Mouse (Mus musculus) frontal cortex, adult 2 months (tissue): ENCODE results near the gene Btd. TPM values are rescaled to one million over a fixed set of nuclear protein-coding genes. Genes with fewer than 3 reads are reported as not detected.
A peak's percentile ranks its signal among the peaks of the same experiment; 100 is the strongest.

Experiments used
- DNase-seq, 2 experiments: peaks; one replicate each; pipeline ENCODE4 v3.0.0; 2022; ENCODE audit warnings: low spot score in 1 of 2; ENCODE audit errors: extremely low spot score in 1 of 2
- polyA plus RNA-seq: library from polyadenylated mRNA; depleted of rRNA; stranded (reverse); fragments of >200 nt; gene quantifications from 2 replicates; pipeline ENCODE4 v1.2.3, GENCODE M21; 2012

Gene Btd
- polyA plus RNA-seq, 1 experiment, result 16.2 TPM

GRCm38 (mm10) chr14:31644931-31645547, 4.2 kb downstream of the Btd start:
- no peak for DNase-seq

GRCm38 (mm10) chr14:31645920-31646319, 5.1 kb downstream of the Btd start:
- no peak for DNase-seq

DNA sequence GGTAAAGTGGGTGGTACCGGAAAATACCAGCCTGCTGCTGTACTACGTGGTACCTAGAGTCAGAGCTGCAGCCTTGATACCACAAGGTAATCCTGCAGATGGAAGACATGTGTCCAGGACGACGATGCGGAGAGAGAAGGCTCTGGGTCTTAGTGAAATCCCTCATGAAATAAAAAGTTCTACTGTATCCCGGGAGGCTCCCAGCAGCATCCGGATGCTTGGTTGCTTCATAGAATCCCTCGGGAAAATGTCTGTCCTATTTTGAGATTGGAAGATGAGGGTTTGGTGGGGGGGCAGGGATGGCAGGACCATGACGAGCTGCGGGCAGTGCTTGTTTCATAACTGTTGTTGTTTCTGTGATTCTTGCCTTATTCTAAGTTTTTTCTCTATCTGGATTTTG, 7.2 kb downstream of the Btd start:
- DNase-seq, result no peak

GRCm38 (mm10) chr14:31650347-31650746, 9.5 kb downstream of the Btd start:
- DNase-seq, result no peak

GRCm38 (mm10) chr14:31651206-31651605, 10.4 kb downstream of the Btd start:
- DNase-seq, result no peak

- no peak for DNase-seq
Measured at GRCm38 (mm10) chr14:31652106-31652505, 11.3 kb downstream of the Btd start.

DNA sequence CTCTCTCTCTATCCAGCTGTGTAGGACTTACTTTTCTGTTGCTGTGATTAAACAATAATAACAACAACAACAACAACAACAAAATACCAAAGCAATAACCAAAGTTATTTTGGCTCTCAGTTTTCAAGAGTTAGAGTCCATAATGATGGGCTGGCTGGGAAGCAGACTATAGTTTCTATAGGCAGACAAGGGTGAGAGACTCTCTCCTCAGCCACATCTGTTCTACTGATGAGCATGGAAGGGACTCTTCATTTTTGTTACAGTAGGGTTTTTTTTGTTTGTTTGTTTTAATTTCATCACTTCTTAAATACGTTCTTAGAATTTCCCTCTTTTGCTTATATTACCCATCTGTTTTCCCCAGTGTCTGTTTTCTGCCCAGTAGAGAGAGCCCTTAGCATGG, 11.8 kb downstream of the Btd start:
- DNase-seq, result no peak

GRCm38 (mm10) chr14:31653101-31653875, 12.5 kb downstream of the Btd start:
- no peak for DNase-seq

GRCm38 (mm10) chr14:31654816-31655215, 14.0 kb downstream of the Btd start:
- DNase-seq, result no peak

- DNase-seq, result no peak
Measured at GRCm38 (mm10) chr14:31655406-31655805, 14.6 kb downstream of the Btd start.

DNA sequence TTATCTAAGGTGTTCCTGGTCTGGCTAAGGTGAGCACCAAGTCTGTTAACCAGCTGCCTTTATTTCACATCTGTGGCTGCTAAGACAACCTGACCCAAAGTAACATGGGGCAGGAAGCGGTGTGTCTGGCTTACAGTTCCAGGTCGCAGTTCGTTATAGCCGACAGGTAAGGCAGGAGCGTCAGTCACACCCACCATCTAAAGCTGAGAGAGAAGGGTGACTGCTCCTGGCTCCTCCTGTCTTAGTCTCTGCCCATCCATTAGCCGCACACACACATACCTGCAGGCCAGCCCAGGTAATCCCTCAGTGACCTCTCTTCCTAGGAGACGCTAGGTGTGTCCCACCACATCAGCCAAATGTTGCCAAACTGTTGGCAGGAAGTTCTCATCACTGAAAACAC, 15.6 kb downstream of the Btd start:
- DNase-seq, result no peak

- peak in 1 of 2 experiments; percentile 92 for DNase-seq
Measured at GRCm38 (mm10) chr14:31656857-31657645, 16.2 kb downstream of the Btd start.

DNA sequence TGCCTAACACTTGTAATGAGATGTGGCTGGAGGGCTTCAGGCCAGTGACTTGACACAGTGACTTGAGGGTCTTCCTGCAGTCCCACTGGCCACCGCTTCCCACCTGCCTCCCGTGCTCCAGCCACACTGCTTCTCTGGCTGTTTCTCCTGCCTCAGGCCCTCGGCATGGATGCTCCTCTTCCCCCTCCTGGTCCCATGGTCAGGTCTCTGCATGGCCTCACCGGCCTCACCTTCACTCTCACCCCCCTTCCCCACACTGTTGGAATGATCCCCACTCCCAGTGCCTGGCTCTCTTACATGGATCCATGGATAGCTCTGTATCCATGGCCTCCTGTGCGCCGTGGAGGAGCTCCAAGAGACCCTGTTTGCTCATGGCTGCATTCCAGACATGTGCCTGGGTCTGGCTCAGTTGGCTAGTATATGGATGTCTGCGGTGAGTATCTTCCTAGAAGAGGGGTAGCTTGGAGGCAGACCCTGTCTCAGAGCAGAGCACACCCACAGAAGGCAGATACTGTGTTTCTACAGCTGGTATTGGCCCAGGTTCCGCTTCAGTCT, 17.4 kb downstream of the Btd start:
- DNase-seq, result no peak

DNA sequence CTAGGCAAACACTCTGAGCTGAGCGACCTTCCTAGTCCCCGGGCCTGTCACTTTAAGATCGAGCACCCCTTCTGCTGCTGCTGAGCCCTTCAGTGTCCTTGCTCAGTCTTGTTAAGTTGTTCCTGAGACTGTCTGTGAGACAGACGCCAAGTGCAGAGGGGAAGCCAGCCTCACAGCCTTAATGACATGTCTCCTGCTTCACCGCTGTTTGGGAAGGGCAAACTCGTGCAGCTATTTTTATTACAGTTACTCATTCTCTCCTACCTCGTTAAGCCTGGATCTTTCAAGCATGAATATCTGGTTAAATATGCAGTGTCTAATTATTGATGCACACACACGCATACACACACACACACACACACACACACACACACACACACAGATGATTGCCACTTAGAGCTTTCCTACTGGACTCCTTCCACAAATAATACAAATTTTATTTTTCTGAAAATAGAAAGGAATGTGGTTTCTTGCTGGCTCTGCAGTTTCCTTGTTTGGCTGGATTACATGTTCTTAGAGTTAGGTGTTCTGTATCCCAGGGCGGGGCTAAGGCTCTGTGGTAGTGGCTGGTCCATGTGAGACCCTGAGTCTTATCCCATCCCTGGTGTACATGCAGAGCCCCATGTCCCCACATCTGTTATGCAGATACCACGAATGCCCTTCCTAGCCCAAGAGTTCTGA, 18.8 kb downstream of the Btd start:
- no peak for DNase-seq

GRCm38 (mm10) chr14:31660312-31661093, 19.7 kb downstream of the Btd start:
- DNase-seq, result no peak

- peak; percentile 83 to 91 for DNase-seq
Measured at GRCm38 (mm10) chr14:31661671-31662554, 21.1 kb downstream of the Btd start.

DNA sequence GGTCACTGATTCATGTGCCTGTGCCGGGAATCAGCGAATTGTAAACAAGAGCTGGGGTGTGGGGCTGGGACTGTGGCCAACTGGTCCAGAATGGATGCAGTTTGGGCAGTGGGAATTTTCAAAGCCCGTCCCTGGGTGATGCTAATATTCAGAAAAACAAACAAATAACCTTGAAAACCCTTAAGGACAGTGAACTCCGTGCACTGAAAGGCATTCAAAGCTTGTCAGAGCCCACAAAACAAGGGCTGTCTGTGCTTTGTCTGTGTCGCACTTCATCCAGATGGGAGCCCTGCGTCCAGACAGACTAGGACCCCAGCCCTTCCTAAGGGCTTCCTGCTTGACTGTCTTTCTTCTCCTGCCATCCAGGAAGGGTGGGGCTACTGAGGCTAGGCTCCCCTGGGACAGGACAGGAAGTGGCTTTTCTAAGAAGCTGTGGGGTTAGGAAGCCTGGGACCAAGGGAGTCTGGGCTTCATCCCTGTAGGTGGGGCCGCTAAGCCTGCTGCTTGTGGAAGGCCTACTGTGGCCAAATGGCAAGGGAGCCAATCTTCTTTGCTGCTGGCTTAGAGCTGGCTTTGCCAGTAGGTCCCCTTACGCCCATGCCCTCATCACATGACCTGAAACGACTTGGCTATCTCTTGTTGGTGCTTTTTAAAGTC, 21.9 kb downstream of the Btd start:
- no peak for DNase-seq

DNA sequence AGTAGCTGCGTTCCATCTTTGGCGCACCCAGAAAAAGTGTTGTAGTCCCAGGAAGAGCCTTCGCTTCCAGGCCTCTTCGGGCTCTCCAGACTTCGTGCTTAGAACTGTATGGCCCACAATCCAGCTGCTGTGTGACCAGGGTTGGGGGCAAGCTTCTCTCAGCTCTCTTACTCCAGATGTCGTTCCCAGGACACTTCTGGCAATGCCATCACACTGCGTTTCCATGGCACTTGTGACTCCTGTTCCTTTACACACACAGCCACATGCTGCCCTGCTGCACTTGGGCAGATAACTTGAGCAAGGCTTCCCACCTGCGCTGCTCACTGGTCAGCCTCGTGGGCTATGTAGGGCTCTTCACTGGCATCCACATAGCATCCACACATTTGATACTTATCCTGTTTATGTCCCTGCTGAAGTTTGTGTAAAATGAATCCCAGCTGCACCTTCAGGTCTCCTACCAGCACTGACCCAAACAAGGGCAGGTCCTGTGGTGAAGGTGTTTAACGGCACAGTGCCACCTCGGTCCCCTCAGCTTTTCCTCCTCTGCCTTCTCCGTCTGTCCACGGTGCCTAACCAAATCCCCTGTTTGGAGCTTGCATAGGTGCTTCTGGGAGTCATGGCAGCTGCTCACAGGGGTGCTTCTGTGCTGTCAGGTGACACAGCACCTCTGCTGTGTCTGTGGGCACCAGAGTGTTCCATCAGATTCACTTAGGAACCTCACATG, 22.7 kb downstream of the Btd start:
- no peak for DNase-seq
